Mouse (Mus musculus): ENCODE measurements around the gene Ppp6r2.
A peak's percentile ranks its signal among the peaks of the same experiment; 100 is the strongest.

The Ppp6r2 gene

DNA sequence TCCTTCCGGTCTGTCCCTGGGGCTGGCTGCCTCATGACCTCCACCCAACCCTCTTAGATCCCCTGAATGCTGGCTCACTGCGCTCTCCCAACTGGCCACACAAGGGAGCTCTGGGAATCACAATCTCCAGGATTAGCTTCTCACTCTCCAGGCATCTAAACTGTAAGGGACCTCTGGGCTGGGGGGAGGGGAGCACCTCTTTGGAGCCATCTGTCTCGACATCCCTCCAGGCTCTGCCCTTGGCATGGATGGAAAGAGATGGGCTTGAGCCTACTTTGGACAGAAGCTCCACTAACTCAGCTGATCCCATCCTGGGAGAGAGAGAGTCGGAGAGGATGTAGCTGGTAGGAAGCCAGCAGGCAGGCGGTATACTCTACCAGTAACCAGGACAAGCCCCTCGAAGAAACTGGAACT lies 29.0 kb upstream of the Ppp6r2 start:
- peak; percentile 62 to 74 for DNase-seq

DNA sequence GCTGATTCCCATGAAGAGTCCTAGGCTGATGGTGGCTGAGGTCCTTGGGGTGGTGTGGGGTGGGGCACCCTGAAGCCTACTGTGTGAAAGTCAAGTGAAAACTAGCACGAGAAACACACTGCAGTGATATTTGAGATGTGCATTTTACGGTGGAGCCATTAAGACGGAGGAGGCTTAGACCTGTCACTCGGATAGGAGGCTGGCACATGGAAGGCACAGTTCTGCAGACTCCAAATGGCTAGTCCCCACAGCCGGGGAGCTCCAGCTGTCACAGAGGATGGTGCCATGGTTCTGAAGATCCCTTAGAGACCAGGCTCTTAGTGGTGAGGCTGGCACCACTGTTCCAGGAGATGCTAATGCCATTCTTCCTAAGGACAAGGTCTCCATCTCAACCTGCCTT lies 28.5 kb upstream of the Ppp6r2 start:
- no peak for DNase-seq

DNA sequence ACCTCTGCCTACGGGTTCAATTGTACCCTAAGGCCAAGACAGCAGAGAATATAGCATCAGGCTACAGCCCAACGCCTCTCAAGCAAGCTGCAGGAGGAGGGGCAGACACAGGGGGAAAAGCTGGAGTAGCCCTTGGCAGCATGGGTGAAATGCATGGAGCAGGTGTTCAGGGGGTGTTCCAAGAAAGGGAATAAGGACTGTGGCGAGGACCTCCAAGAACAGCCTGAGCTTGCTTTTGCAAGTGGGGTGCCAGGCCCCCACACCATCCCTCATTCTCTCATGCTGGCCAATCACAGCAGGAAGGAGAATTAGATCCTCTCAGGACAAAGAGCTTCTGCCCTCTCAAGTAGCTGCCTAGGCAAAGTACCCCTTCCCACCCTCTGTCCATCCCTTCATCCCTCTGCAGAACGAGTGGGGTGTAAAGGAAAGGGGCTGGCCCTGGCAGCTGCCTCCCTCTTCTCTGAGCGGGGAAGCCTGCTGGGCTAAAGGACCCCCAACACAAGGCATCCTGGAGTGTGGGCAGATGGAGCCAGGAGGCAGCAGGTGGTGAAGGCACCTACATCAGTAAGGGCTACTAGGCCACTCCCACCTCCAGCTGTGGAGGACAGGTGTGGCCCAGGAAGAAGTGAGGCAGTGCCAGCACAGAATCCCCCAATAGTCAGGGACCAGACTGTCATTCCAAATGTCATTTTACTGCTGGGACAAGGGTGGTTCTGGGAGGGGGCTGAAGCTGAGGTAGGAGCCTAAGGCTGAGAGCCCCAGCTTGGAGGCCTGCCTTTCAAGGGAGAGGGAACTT lies 27.0 kb upstream of the Ppp6r2 start:
- DNase-seq, result no peak

DNA sequence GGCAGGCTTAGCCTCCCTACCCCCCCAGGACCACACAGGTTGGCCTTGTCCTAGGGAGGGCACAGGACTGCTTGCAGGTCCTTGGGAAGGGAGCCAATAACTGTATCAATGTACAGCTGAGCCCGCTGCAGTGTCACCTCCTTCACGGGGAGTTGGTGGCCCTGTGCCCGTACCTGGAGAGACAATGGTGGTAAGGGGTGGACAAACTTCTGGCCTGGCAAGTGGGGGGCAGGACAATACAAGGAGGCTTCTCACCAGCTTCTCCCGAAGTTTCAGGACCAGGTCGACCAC lies 26.5 kb upstream of the Ppp6r2 start:
- DNase-seq, result no peak

DNA sequence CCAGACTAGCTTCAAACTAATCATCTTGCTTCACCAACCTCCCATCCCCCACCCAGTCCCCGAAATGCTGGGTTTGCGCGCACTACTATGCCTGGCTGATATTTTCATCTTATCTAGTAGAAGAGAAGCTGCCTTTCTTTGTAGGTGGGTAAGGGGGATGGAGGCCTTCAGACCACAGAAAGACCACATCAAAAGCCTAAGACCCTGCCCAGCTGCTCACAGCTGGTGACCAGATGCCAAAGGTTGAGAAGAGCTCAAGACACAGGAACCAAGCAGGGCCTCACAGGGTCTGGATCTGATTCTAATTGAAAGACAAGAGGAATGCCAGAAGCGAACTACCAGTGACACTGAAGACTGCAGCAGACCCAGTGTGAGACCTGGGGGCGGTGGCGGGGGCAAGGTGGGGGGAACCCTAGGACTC lies 16.1 kb upstream of the Ppp6r2 start:
- DNase-seq, result peak in 1 of 2 experiments; percentile 47

DNA sequence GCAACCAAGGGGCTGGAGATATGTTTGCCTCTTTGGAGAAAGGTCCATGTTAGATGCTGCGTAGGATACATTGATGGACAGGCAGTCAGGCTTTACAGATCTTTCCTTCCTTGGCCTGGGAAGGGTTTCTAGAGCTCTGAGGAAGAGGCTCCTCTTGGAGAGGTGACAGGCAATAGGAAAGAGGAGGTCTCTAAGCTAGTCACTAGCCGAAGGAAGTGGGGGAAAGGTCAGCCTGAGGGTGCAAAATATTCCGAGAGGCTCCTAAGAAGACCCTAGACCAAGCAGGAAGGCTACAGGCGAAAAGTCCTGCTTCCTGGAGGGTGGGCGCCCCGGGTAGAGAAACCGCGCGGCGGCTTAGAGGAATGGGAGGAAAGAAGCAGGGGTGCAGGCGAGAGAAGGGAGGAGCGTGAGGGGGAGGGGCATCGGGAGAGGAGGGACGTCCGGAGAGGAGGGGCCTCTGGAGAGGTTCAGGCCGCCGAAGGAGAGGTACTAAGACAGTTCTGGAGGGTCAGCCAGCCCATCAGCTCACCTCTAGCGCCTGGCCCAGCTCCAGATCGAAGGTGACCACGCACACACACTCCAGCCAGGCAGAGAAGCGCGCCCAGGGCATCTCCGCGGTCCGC lies 15.6 kb upstream of the Ppp6r2 start:
- peak; percentile 93 to 94 for DNase-seq

DNA sequence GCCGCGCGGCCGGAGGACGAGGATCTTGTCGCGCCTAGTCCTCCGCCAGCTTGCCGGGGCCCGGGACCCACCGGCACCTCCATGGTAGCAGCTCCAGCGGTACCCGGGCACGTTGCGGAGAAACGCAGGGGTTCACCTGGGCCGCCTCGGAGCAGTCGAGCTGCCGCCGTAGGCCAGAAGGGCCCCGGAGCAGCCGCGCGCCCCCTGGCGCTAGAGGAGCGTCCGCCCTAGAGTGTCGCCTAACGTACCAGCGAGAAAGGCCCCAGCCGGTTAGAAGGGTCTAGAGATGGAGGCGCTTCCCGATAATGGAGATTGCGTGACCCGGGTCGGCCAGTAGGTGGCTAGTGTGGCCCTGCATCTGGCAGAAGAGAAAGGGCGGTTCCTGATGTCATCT lies 15.0 kb upstream of the Ppp6r2 start, which contains the start of gene Dennd6b:
Gene Dennd6b, minus strand, starts transcription at position 184 of the 394 bp plus-strand sequence.
- peak; percentile 98 for DNase-seq

DNA sequence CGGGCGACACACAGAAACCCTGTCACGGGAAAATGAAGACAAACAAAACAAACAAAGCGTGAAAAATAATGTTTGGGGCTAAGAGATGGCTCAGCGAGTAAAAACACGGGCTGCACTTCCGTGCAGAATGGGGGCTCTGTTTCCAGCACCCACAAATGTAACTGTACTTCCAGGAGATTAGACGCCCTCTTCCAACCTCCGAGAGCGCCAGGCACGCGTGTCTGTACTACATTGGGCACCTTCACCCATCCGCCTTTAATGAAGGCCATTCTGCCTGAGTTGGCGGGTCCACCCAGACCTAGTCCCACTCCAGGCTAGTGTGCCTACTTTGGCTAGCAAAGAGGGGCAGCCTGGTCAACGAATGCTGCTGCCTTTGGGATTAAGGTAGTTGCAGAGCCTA lies 14.3 kb upstream of the Ppp6r2 start:
- no peak for DNase-seq

DNA sequence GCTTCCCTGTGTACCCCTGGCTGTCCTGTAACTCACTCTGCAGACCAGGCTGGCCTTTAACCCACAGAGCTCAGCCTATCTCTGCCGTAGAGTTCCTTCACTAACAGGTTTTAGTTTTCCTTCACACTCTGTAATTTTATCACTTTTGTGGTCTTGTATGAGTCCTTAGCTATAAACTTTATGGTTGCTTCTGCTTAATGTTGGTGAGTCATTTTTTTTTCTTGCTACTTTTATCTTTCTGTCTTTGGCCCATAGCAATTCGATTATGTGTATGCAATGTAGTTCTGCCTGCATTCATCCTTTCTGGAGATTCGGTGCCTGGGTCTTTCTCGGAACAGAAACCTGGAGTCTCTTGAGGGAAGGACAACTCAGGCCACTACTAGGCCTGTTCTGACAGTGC lies 3.9 kb upstream of the Ppp6r2 start:
- no peak for DNase-seq

DNA sequence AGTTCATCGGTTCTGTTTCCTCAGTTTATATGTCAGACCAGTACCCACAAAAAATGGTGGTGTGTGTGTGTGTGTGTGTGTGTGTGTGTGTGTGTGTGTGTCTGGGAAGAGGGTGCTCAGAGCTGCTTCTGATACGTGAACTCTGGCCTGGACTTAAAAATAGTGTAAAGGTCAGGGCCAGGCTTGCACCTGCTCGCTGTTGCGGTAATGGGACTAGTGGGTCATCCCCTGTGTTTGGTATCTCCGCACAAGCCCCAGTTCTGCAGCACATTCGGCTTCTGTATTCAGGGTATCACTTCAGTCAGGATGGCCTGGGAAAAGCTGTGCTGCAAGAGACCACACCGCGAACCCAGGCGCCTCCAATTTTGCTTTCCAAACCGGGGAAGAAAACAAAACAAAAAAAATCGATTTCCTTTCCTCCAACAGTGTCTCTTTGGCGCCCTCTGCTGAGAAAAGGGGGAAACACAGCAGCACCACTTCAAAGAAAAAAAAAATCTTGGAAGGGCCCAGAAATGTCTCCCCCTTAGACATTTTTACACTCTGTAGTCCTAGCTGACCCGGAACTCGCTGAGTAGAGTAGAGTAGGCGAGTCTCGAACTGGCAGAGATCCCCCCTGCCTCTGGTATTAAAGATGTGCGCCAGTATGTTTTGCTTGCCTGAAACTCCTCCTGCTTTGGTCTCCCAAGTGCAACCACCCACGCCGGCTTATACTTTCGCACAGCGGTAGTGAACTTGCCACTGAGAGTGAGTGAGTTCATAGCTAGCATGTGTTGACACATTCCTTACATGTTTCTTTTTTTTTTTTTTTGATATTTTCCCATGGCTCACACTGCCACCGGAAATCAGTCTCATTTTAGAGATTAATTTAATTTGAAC lies 1.2 kb upstream of the Ppp6r2 start:
- DNase-seq, result peak; percentile 86 to 93

DNA sequence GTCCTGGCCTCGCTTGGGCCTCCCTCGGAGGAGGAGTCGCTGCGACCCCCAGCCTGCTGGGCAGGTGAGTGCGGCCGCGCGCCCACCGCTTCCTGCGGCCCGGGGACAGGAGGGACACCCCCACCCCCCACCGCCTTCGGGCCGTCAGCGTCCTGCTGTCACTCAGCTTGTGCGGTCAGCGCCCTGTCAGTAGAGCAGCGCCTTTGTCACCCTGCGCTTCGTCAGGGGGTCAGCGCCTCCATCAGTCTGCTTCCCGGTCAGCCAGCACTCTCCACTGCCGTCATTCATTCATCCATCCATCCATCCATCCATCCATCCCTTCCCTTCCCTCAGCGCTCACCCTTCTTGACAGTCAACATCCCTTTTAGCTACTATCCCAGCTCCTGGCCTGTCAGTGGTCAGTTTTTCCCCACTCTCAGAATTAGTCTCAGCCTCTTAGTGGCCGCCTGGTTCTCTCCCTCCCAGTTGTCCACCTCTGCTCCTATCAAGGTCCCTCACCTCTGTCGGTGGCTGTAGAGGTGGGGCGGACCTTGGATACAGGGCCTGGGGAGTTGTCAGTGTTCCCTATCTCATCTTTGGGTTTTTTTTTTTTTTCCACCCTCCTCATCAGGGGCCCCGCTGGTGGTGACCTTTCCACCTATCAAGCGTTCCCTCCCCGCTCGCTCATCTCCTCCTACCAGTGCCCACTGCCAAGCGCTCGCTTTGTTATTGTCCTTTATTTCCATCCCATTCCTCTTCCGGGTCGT lies 536 bp downstream of the Ppp6r2 start:
- no peak for DNase-seq

DNA sequence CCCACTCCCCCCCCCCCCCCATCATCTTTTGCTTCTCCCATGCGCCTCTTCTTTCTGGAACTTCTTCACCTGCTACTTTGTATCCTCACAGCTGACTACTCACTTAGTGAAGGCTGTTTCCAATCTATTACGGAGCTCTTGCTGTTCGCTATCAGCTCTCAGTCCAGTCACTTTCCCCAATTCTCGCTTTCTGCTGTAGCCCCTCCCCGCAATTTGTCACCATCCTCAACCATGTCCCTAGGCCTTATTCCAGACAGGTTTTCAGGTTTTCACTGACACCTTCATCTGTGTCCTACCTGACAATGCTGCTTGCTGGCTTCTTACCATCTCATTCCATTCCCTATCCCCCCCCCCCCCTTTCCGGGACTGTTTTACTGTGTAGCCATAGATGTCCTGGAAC lies 1.1 kb downstream of the Ppp6r2 start:
- DNase-seq, result no peak

DNA sequence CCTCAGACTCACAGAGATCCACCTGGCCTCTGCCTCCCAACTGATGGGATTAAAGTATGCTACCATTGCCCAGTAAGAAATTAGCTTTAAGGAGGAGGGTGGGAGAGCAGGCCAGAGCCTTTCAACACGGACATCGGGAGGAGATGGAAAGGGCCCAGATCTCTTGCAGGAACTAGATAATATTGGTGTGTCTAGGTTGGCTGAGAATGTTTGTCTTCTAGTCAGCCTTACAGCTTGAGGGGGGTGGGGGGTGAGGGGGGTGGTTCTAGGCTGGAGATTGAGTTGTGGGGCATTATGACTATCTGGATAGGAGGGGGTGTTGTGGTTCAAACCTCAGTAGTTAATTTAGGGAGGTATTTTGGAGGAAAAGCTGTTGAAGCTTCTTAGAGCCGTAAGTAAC lies 2.2 kb downstream of the Ppp6r2 start:
- no peak for DNase-seq

DNA sequence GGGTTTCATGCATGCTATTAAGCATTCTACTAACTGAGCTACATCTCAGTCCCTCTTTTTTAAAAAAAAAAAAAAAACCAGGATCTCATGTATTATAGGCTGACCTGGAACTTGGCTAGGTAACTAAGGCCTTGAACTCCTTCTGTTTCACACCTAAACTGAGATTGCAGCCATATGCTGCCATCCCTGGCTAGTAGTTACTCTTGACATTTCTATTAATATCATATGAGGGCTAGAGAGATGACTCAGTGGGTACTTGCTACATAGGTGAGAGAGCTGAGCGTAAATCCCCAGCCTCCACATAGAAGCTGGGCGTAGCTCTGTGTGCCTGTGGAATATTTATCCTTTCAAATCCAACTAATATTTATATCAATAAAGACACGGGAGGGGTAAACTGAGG lies 3.6 kb downstream of the Ppp6r2 start:
- no peak for DNase-seq

DNA sequence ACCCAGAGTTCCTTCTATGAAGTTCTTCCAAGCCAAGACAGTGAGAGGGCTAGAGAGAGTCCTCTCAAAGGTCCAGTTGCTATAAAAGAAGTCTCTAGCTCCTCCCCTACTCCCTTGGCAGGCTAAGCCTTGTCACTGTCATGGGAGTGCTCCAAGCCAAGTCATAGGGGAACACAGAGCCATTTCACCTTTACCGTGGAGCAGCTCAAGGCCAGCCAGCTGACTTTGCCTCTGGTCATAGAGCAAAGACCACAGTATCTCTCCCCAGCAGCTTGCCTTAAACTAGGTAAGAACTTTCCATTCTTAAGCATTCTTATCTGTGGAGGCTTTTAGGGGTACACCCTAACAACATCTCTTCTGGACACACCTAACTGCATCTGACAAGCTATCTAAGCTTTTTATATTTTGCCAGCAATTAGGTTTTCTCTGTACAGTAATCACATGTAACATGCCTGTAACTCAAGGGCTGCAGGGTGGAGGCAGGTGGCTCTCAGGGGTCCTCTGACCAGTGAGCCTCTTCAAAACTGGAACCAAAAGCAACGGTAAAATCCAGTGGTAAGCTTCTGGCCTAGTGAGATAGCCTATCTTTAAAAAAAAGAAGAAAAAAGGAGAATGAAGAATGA lies 4.4 kb downstream of the Ppp6r2 start:
- DNase-seq, result no peak

DNA sequence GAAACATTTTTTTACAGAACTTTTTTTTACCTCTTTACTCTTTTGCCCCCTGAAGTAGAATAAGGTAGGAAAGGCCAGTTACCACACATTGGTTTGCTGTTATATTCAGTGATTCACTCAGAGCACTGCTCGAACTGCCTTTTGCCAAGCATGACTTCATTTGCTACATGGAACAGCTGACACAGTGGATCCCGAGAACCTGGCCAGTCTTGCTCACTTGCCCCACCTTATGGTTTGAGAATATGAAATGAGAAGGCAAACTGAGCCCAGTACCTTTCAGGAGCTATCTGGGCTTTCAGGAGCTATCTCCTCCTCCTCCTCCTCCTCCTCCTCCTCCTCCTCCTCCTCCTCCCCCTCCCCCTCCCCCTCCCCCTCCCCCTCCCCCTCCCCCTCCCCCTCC lies 22.2 kb downstream of the Ppp6r2 start:
- DNase-seq, result peak in 1 of 2 experiments; percentile 15

DNA sequence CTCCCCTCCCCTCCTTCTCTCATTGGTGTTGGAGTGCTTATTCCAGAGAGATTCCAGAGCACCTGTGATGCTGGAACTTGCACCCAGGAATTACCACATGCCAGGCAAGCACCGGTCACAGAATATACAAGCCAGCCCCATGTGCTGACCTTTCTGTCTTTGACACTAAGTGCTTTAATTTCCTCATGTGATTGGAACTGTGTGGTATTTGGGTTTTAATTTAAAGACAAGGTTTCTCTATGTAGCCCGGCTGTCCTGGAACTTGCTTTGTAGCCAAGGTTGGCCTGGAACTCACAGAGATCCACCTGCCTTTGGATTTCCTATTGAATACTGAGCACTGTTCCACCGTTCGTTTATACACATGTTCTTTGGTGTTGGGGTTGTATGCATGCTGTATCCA lies 22.7 kb downstream of the Ppp6r2 start:
- no peak for DNase-seq

DNA sequence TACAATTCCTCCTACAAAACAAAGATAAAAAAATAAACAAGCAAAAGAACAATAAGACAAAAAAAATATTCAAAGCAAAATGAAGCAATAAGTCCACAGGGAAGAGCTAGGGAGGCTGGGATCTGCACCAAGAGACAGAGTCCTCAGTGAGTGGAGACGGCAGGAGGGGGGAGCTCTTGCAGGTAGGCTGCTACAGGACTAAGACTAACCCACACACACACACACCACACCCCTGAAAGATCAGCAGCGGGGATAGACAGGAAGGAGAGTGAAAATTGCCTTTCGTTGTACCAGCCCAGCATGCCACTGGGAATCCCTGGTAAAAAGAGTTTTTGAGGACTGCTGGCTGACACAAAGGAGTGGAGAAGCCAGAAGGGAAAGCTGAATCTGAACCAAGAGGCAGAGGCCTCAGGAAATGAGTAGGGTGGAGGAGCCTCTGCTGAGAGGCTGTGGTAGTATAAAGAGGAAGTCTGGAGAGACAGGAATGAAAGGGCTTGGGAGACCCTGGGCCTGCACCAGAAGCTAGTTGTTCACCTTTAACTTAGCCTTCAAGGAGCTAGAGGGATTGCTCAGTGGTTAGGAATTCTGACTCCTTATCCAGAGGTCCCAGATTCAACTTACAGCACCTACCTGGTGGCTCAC lies 28.5 kb downstream of the Ppp6r2 start:
- DNase-seq, result peak in 1 of 2 experiments; percentile 8

DNA sequence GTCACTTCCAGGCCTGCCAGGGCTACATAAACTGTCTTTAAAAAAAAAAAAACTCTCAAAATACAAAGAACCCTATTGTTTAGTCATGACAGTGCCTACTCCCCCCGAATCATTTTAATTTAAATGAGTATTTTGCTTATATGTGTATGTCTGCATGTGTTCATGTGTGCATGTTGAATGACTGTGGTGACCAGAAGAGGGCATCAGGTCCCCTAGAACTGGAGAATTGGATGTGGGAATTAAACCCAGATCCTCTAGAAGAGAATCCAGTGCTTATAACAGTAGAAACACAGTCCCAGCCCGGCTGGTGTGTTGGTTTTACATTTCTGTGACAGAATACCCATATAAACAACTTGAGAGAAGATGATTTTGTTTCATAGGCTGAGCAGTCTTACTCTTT lies 29.7 kb downstream of the Ppp6r2 start:
- DNase-seq, result no peak

DNA sequence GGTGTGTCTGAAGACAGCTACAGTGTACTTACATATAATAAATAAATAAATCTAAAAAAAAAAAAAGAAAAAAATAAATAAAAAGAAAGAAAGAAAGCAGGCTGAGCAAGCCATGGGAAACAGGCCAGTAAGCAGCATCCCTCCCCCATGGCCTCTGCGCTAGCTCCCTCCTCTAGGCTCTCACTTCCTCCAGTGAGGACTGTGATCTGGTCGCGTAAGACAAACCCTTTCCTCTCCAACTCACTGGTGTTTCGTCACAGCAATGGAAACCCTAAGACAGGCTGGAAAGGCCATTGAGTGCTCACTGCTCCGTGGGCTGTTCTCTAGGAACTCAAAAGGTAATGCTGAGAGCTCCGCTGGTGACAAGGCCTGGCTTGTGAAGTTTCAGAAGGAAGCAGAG lies 37.7 kb downstream of the Ppp6r2 start:
- DNase-seq, result no peak

DNA sequence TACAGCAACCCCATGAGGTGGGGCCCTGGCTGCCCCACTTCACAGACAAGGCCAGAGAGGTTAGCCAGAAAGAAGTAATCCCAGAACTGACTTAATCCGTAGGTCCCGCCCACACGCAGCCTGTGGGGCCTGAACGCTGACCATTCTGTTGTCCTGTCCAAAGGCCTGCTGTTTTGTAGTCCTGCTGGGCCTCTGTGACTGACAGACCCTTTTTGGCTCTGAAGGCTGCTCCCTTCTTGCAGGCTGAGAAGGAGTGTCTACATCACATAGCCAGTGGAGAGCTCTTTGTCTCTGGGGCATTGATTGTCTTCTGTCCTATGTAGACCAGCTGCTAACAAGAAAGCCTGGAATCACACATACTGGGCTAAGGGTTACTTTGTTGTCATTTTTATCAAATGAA lies 44.0 kb downstream of the Ppp6r2 start:
- DNase-seq, result no peak

DNA sequence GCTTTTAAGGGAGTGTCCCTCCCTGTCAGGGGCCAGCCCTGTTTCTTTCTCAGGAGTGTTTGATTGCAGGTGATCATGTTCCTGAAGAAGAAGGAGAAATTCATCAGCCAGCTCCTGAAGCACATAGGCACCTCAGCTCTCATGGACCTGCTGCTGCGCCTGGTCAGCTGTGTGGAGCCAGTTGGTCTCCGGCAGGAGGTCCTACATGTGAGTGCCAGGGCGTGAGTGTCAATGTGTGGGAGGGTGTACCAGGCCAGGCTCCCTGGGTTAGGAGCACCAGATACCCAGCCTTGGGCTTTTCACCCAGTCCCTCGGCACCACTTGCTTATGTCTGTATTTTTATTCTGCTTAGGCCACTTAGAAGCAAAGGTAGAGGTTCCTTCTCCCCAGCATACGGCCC lies 47.6 kb downstream of the Ppp6r2 start:
- no peak for DNase-seq

All from lung, postnatal 4 days (tissue).